Mouse (Mus musculus): ENCODE results near the gene Neurod2. TPM values are rescaled to one million over a fixed set of nuclear protein-coding genes. Genes with fewer than 3 reads are reported as not detected.

Gene Neurod2
- polyA plus RNA-seq, 1 experiment from 2014 or later, result not detected

GRCm38 (mm10) chr11:98318421-98319116, 10.9 kb downstream of the Neurod2 start:
- Histone ChIP-seq H3K9ac (ENCODE audit: low read depth, low read length) (no peak overlapping the region), H3K9me3 (ENCODE audit: control insufficient read depth, low read length) (no peaks in the 10 kb centered on the region), H3K4me1 (ENCODE audit: control insufficient read depth, insufficient read depth, low read length) (no peaks in the 10 kb centered on the region), H3K27me3 (ENCODE audit: control insufficient read depth, insufficient read depth, low read length) (peaks cover 94% of the 10 kb centered on the region), H3K4me2 (replicated peaks; ENCODE audit: low read depth, low read length) (no peak overlapping the region), H3K36me3 (ENCODE audit: control insufficient read depth, insufficient read depth, low read length) (no peaks in the 10 kb centered on the region), H3K27ac (ENCODE audit: low read depth, low read length) (no peak overlapping the region), H3K4me3 (ENCODE audit: low read length) (no peak overlapping the region)
- under 1% methylated on average over 14 of the region's 14 CpGs for WGBS
- ATAC-seq (ENCODE audit: low FRiP score, low TSS enrichment), result no peak

- Histone ChIP-seq H3K27ac (ENCODE audit: low read depth, low read length) (no peak overlapping the region), H3K4me3 (ENCODE audit: low read length) (no peak overlapping the region), H3K9me3 (ENCODE audit: control insufficient read depth, low read length) (no peaks in the 10 kb centered on the region), H3K27me3 (ENCODE audit: control insufficient read depth, insufficient read depth, low read length) (peaks cover 91% of the 10 kb centered on the region), H3K9ac (ENCODE audit: low read depth, low read length) (no peak overlapping the region), H3K36me3 (ENCODE audit: control insufficient read depth, insufficient read depth, low read length) (no peaks in the 10 kb centered on the region), H3K4me1 (ENCODE audit: control insufficient read depth, insufficient read depth, low read length) (no peaks in the 10 kb centered on the region), H3K4me2 (replicated peaks; ENCODE audit: low read depth, low read length) (no peak overlapping the region)
- 1% methylated on average over 7 of the region's 7 CpGs for WGBS
- no peak for ATAC-seq (ENCODE audit: low FRiP score, low TSS enrichment)
These were observed 12.0 kb downstream of the Neurod2 start for GRCm38 (mm10) chr11:98317479-98317878.

GRCm38 (mm10) chr11:98313790-98314323, 15.6 kb downstream of the Neurod2 start:
- no peak overlapping the region for H3K9ac ChIP-seq (ENCODE audit: low read depth, low read length)
- 1% methylated on average over 26 of the region's 26 CpGs for WGBS
- no peak overlapping the region for H3K27ac ChIP-seq (ENCODE audit: low read depth, low read length)
- H3K36me3 ChIP-seq (ENCODE audit: control insufficient read depth, insufficient read depth, low read length), result no peaks in the 10 kb centered on the region
- H3K4me2 ChIP-seq (replicated peaks; ENCODE audit: low read depth, low read length), result peak overlapping the region; percentile 19; the same call in 1 of the 2 replicates
- no peaks in the 10 kb centered on the region for H3K4me1 ChIP-seq (ENCODE audit: control insufficient read depth, insufficient read depth, low read length)
- peaks cover 56% of the 10 kb centered on the region for H3K27me3 ChIP-seq (ENCODE audit: control insufficient read depth, insufficient read depth, low read length)
- no peak for ATAC-seq (ENCODE audit: low FRiP score, low TSS enrichment)
- H3K9me3 ChIP-seq (ENCODE audit: control insufficient read depth, low read length), result no peaks in the 10 kb centered on the region
- no peak overlapping the region for H3K4me3 ChIP-seq (ENCODE audit: low read length)

- H3K4me1 ChIP-seq (ENCODE audit: control insufficient read depth, insufficient read depth, low read length), result peaks cover 16% of the 10 kb centered on the region; the same call in 1 of the 2 replicates
- no peak overlapping the region for H3K4me3 ChIP-seq (ENCODE audit: low read length)
- no peaks in the 10 kb centered on the region for H3K36me3 ChIP-seq (ENCODE audit: control insufficient read depth, insufficient read depth, low read length)
- no peaks in the 10 kb centered on the region; the same call in 1 of the 2 replicates for H3K27me3 ChIP-seq (ENCODE audit: control insufficient read depth, insufficient read depth, low read length)
- WGBS, result 6% methylated on average over 10 of the region's 10 CpGs
- no peak overlapping the region for H3K27ac ChIP-seq (ENCODE audit: low read depth, low read length)
- no peak overlapping the region; the same call in 1 of the 2 replicates for H3K4me2 ChIP-seq (replicated peaks; ENCODE audit: low read depth, low read length)
- no peaks in the 10 kb centered on the region for H3K9me3 ChIP-seq (ENCODE audit: control insufficient read depth, low read length)
- no peak overlapping the region for H3K9ac ChIP-seq (ENCODE audit: low read depth, low read length)
- no peak for ATAC-seq (ENCODE audit: low FRiP score, low TSS enrichment)
These were observed 30.8 kb downstream of the Neurod2 start for GRCm38 (mm10) chr11:98298484-98299205.

- 23% methylated on average over 7 of the region's 7 CpGs for WGBS
- Histone ChIP-seq H3K4me3 (ENCODE audit: low read length) (no peak overlapping the region), H3K4me1 (ENCODE audit: control insufficient read depth, insufficient read depth, low read length) (peaks cover 16% of the 10 kb centered on the region; the same call in 1 of the 2 replicates), H3K27me3 (ENCODE audit: control insufficient read depth, insufficient read depth, low read length) (no peaks in the 10 kb centered on the region; the same call in 1 of the 2 replicates), H3K36me3 (ENCODE audit: control insufficient read depth, insufficient read depth, low read length) (no peaks in the 10 kb centered on the region), H3K4me2 (replicated peaks; ENCODE audit: low read depth, low read length) (no peak overlapping the region), H3K9me3 (ENCODE audit: control insufficient read depth, low read length) (no peaks in the 10 kb centered on the region), H3K9ac (ENCODE audit: low read depth, low read length) (no peak overlapping the region), H3K27ac (ENCODE audit: low read depth, low read length) (no peak overlapping the region)
- no peak for ATAC-seq (ENCODE audit: low FRiP score, low TSS enrichment)
These were observed 31.7 kb downstream of the Neurod2 start for GRCm38 (mm10) chr11:98297778-98298177.

DNA sequence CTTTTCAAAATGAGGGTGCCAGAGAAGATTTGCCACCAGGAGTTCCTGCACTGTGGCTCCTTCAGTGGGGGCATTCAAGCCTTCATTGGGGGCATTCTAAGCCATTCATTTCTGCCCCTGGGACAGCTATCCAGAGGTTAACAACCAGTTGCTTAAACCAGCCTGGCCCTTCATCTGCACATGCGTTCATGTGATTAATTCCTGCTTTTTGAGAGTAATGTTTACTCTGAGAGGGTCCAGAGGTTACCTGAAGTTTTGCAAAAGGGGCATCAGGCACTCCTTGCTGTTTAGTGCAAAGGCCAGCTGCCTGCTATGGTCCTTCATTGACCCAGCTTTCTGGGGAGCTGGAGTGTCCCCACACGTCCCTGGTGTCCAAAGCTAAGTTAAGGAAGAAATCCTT, 32.5 kb downstream of the Neurod2 start:
- Histone ChIP-seq H3K27me3 (ENCODE audit: control insufficient read depth, insufficient read depth, low read length) (no peaks in the 10 kb centered on the region; the same call in 1 of the 2 replicates), H3K9me3 (ENCODE audit: control insufficient read depth, low read length) (no peaks in the 10 kb centered on the region), H3K9ac (ENCODE audit: low read depth, low read length) (no peak overlapping the region), H3K4me3 (ENCODE audit: low read length) (no peak overlapping the region), H3K36me3 (ENCODE audit: control insufficient read depth, insufficient read depth, low read length) (no peaks in the 10 kb centered on the region), H3K4me2 (replicated peaks; ENCODE audit: low read depth, low read length) (no peak overlapping the region), H3K4me1 (ENCODE audit: control insufficient read depth, insufficient read depth, low read length) (peaks cover 16% of the 10 kb centered on the region; the same call in 1 of the 2 replicates), H3K27ac (ENCODE audit: low read depth, low read length) (no peak overlapping the region)
- 49% methylated on average over 2 of the region's 2 CpGs for WGBS
- no peak for ATAC-seq (ENCODE audit: low FRiP score, low TSS enrichment)

GRCm38 (mm10) chr11:98296277-98296676, 33.2 kb downstream of the Neurod2 start:
- H3K27me3 ChIP-seq (ENCODE audit: control insufficient read depth, insufficient read depth, low read length), result no peaks in the 10 kb centered on the region; the same call in 1 of the 2 replicates
- peaks cover 16% of the 10 kb centered on the region; the same call in 1 of the 2 replicates for H3K4me1 ChIP-seq (ENCODE audit: control insufficient read depth, insufficient read depth, low read length)
- no peaks in the 10 kb centered on the region for H3K9me3 ChIP-seq (ENCODE audit: control insufficient read depth, low read length)
- no peak overlapping the region for H3K4me2 ChIP-seq (replicated peaks; ENCODE audit: low read depth, low read length)
- no peak overlapping the region for H3K4me3 ChIP-seq (ENCODE audit: low read length)
- no peaks in the 10 kb centered on the region for H3K36me3 ChIP-seq (ENCODE audit: control insufficient read depth, insufficient read depth, low read length)
- H3K27ac ChIP-seq (ENCODE audit: low read depth, low read length), result no peak overlapping the region
- H3K9ac ChIP-seq (ENCODE audit: low read depth, low read length), result no peak overlapping the region
- peak; percentile 30; the same call in 1 of the 2 replicates for ATAC-seq (ENCODE audit: low FRiP score, low TSS enrichment)
- 7% methylated on average over 5 of the region's 5 CpGs for WGBS

GRCm38 (mm10) chr11:98295013-98295585, 34.3 kb downstream of the Neurod2 start:
- Histone ChIP-seq H3K27me3 (ENCODE audit: control insufficient read depth, insufficient read depth, low read length) (no peaks in the 10 kb centered on the region; the same call in 1 of the 2 replicates), H3K4me2 (replicated peaks; ENCODE audit: low read depth, low read length) (peak overlapping the region; percentile 95), H3K9ac (ENCODE audit: low read depth, low read length) (peak overlapping the region; percentile 73), H3K4me3 (ENCODE audit: low read length) (peak overlapping the region; percentile 73), H3K9me3 (ENCODE audit: control insufficient read depth, low read length) (no peaks in the 10 kb centered on the region), H3K27ac (ENCODE audit: low read depth, low read length) (no peak overlapping the region), H3K36me3 (ENCODE audit: control insufficient read depth, insufficient read depth, low read length) (no peaks in the 10 kb centered on the region), H3K4me1 (ENCODE audit: control insufficient read depth, insufficient read depth, low read length) (peaks cover 16% of the 10 kb centered on the region; the same call in 1 of the 2 replicates)
- 5% methylated on average over 9 of the region's 9 CpGs for WGBS
- 0 out of 2 replicates have a peak, but pooled peaks have one; percentile 5 for ATAC-seq (ENCODE audit: low FRiP score, low TSS enrichment)
